Mouse (Mus musculus): ENCODE data around the gene Mei4.

DNA sequence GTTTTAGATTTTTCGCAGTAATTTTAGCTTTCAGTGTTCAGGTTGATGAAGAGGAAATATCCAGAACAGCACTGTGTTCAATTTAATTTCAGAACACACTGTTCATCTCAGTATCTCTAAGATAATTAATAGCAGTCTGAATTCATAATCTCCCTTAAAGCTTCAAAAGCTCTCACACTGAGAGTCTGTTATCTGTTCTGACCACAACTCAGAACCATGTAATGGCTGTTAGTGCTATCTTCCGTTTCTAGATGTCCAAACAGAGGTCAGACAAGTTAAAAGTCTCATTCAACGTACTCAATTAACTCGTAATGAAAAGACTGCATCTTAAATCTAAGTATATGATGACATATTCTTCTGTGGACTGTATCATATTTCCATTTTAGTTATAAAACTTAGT is 77.1 kb downstream of the Mei4 start:
- TF ChIP-seq CTCF (IDR thresholded peaks at IDR 0.05; ENCODE audit: control insufficient read depth, insufficient read depth, insufficient read length) (no peak), USF1 (IDR thresholded peaks at IDR 0.05; ENCODE audit: low read depth) (no peak)

All from C2C12 (cell line).